Mouse (Mus musculus): ENCODE data around the gene Magi2.
"Not testable (repeated sequence)": the region's sequence is repeated elsewhere in the genome, so short reads cannot be mapped to it uniquely, and the experiment has no call there.

The Magi2 gene

GRCm38 (mm10) chr5:19226866-19227243 lies at the start of gene Magi2:
Gene Magi2 (plus strand): TSS chr5:19227036.
- DNase-seq (ENCODE audit: low spot score in 2 of 2) = no peak

GRCm38 (mm10) chr5:19178594-19178993 lies 48.2 kb upstream of the Magi2 start:
- no peak for DNase-seq (ENCODE audit: low spot score in 2 of 2)

GRCm38 (mm10) chr5:19186175-19186574 lies 40.7 kb upstream of the Magi2 start:
- no peak for DNase-seq (ENCODE audit: low spot score in 2 of 2)

GRCm38 (mm10) chr5:19211665-19212064 lies 15.2 kb upstream of the Magi2 start:
- no peak for DNase-seq (ENCODE audit: low spot score in 2 of 2)

- peak; percentile 56 to 57 for DNase-seq (ENCODE audit: low spot score in 2 of 2)
These were observed 531 bp upstream of the Magi2 start for GRCm38 (mm10) chr5:19226144-19226865.

- peak; percentile 5 to 20 for DNase-seq (ENCODE audit: low spot score in 2 of 2)
These were observed 445 bp downstream of the Magi2 start for GRCm38 (mm10) chr5:19227281-19227680.

GRCm38 (mm10) chr5:19227791-19228331 lies 1.0 kb downstream of the Magi2 start:
- DNase-seq (ENCODE audit: low spot score in 2 of 2) = peak; percentile 6 to 28

GRCm38 (mm10) chr5:19241797-19242196 lies 15.0 kb downstream of the Magi2 start:
- DNase-seq (ENCODE audit: low spot score in 2 of 2) = no peak

- DNase-seq (ENCODE audit: low spot score in 2 of 2) = no peak
These were observed 19.6 kb downstream of the Magi2 start for GRCm38 (mm10) chr5:19246426-19246825.

GRCm38 (mm10) chr5:19247266-19247665 lies 20.4 kb downstream of the Magi2 start:
- DNase-seq (ENCODE audit: low spot score in 2 of 2) = no peak

- DNase-seq (ENCODE audit: low spot score in 2 of 2) = no peak
These were observed 36.0 kb downstream of the Magi2 start for GRCm38 (mm10) chr5:19262816-19263215.

GRCm38 (mm10) chr5:19264627-19265026 lies 37.8 kb downstream of the Magi2 start:
- DNase-seq (ENCODE audit: low spot score in 2 of 2) = no peak

- DNase-seq (ENCODE audit: low spot score in 2 of 2) = no peak
These were observed 65.7 kb downstream of the Magi2 start for GRCm38 (mm10) chr5:19292581-19292980.

GRCm38 (mm10) chr5:19306656-19307055 lies 79.8 kb downstream of the Magi2 start:
- DNase-seq (ENCODE audit: low spot score in 2 of 2) = no peak

- no peak for DNase-seq (ENCODE audit: low spot score in 2 of 2)
These were observed 83.0 kb downstream of the Magi2 start for GRCm38 (mm10) chr5:19309870-19310269.

GRCm38 (mm10) chr5:19322532-19322931 lies 95.7 kb downstream of the Magi2 start:
- peak in 1 of 2 experiments; percentile 5 for DNase-seq (ENCODE audit: low spot score in 2 of 2)

- no peak for DNase-seq (ENCODE audit: low spot score in 2 of 2)
These were observed 110.7 kb downstream of the Magi2 start for GRCm38 (mm10) chr5:19337561-19337960.

- no peak for DNase-seq (ENCODE audit: low spot score in 2 of 2)
These were observed 141.3 kb downstream of the Magi2 start for GRCm38 (mm10) chr5:19368175-19368574.

GRCm38 (mm10) chr5:19395876-19396275 lies 169.0 kb downstream of the Magi2 start:
- DNase-seq (ENCODE audit: low spot score in 2 of 2) = no peak

GRCm38 (mm10) chr5:19400299-19400698 lies 173.5 kb downstream of the Magi2 start:
- DNase-seq (ENCODE audit: low spot score in 2 of 2) = no peak

- no peak for DNase-seq (ENCODE audit: low spot score in 2 of 2)
These were observed 174.0 kb downstream of the Magi2 start for GRCm38 (mm10) chr5:19400738-19401408.

GRCm38 (mm10) chr5:19404268-19404667 lies 177.4 kb downstream of the Magi2 start:
- DNase-seq (ENCODE audit: low spot score in 2 of 2) = not testable (repeated sequence)

- no peak for DNase-seq (ENCODE audit: low spot score in 2 of 2)
These were observed 187.7 kb downstream of the Magi2 start for GRCm38 (mm10) chr5:19414556-19414955.

Data from frontal cortex, postnatal 25 days (tissue).